Mouse (Mus musculus): ENCODE measurements around the gene Nfkb2. TPM values are rescaled to one million over a fixed set of nuclear protein-coding genes. Genes with fewer than 3 reads are reported as not detected.

Nfkb2 gene
- polyA plus RNA-seq, 1 experiment from 2014 or later: 5.4 TPM

- DNase-seq (ENCODE audit: low spot score): no peak
- WGBS: 58% methylated on average over 4 of the region's 4 CpGs
- H3K4me1 ChIP-seq (ENCODE audit: control insufficient read depth, insufficient read depth, low read length): no peaks in the 10 kb centered on the region; the same call in 1 of the 2 replicates
- H3K27me3 ChIP-seq (ENCODE audit: control insufficient read depth, insufficient read depth, low read length): peaks cover 10% of the 10 kb centered on the region
- no peak for ATAC-seq (replicated peaks; ENCODE audit: insufficient number of reproducible peaks, low FRiP score, low TSS enrichment, low read depth)
- H3K4me2 ChIP-seq (ENCODE audit: low read depth, low read length): no peak overlapping the region
- H3K27ac ChIP-seq (replicated peaks; ENCODE audit: low read depth, low read length): no peak overlapping the region
- no peak overlapping the region for H3K4me3 ChIP-seq (ENCODE audit: low read depth, low read length)
- no peak overlapping the region for H3K9ac ChIP-seq (replicated peaks; ENCODE audit: low read length)
- no peaks in the 10 kb centered on the region for H3K9me3 ChIP-seq (replicated peaks; ENCODE audit: control insufficient read depth, low read length)
- no peaks in the 10 kb centered on the region for H3K36me3 ChIP-seq (replicated peaks; ENCODE audit: control insufficient read depth, insufficient read depth, low read depth, low read length)
Observed at GRCm38 (mm10) chr19:46358381-46358780, 54.3 kb downstream of the Nfkb2 start.

MicroRNAs encoded within 50 kb of the gene (microRNA counts, 519-probe panel; counts per million panel counts)
- not detected for microRNA mmu-miR-146b

Small RNA genes within 50 kb of the gene (microRNA-seq; reads per million reads assigned to microRNA genes)
- 2.8 reads per million for gene Mir146b (ENCODE audit: borderline number of aligned reads)

Other genes starting within 250 kb of the Nfkb2 start
- gene Nolc1, start 228.5 kb upstream of the Nfkb2 start, polyA plus RNA-seq (2014; fragmentation: Nextera tagmentation; extraction: Ambion mirVana): 114 and 132 TPM in 2 replicates
- 0.14 and 0.21 TPM in 2 replicates for gene Elovl3, start 172.4 kb upstream of the Nfkb2 start, polyA plus RNA-seq (2014; fragmentation: Nextera tagmentation; extraction: Ambion mirVana)
- gene Pitx3, start 156.0 kb upstream of the Nfkb2 start, polyA plus RNA-seq (2014; fragmentation: Nextera tagmentation; extraction: Ambion mirVana): 1.7 and 2.0 TPM in 2 replicates
- gene Gbf1, start 151.8 kb upstream of the Nfkb2 start, polyA plus RNA-seq (2014; fragmentation: Nextera tagmentation; extraction: Ambion mirVana): 32.4 and 33.4 TPM in 2 replicates
- gene Psd, start 22.8 kb downstream of the Nfkb2 start, polyA plus RNA-seq (2014; fragmentation: Nextera tagmentation; extraction: Ambion mirVana): 4.8 and 5.0 TPM in 2 replicates
- gene Fbxl15, start 23.9 kb downstream of the Nfkb2 start, polyA plus RNA-seq (2014; fragmentation: Nextera tagmentation; extraction: Ambion mirVana): 15.0 and 18.0 TPM in 2 replicates
- 183 and 199 TPM in 2 replicates for gene Cuedc2, start 34.4 kb downstream of the Nfkb2 start, polyA plus RNA-seq (2014; fragmentation: Nextera tagmentation; extraction: Ambion mirVana)
- 3.2 and 4.1 TPM in 2 replicates for gene Mfsd13a, start 36.8 kb downstream of the Nfkb2 start, polyA plus RNA-seq (2014; fragmentation: Nextera tagmentation; extraction: Ambion mirVana)
- gene 2310034G01Rik, start 46.0 kb downstream of the Nfkb2 start, polyA plus RNA-seq (2014; fragmentation: Nextera tagmentation; extraction: Ambion mirVana): 1.1 and 2.0 TPM in 2 replicates
- gene Actr1a, start 91.4 kb downstream of the Nfkb2 start, polyA plus RNA-seq (2014; fragmentation: Nextera tagmentation; extraction: Ambion mirVana): 171 and 182 TPM in 2 replicates
- 32.7 and 36.3 TPM in 2 replicates for gene Sufu, start 92.6 kb downstream of the Nfkb2 start, polyA plus RNA-seq (2014; fragmentation: Nextera tagmentation; extraction: Ambion mirVana)
- gene Trim8, start 197.4 kb downstream of the Nfkb2 start, polyA plus RNA-seq (2014; fragmentation: Nextera tagmentation; extraction: Ambion mirVana): 17.8 and 18.6 TPM in 2 replicates